Mouse (Mus musculus): Measurements from ENCODE around the gene Agbl4.
"Not testable (repeated sequence)": the region's sequence is repeated elsewhere in the genome, so short reads cannot be mapped to it uniquely, and the experiment has no call there.

Gene Agbl4

GRCm38 (mm10) chr4:110916565-110916964, 519.1 kb downstream of the Agbl4 start:
- no peak for DNase-seq (ENCODE audit: low read depth, low spot score)

GRCm38 (mm10) chr4:110921013-110921412, 523.6 kb downstream of the Agbl4 start:
- no peak for DNase-seq (ENCODE audit: low read depth, low spot score)

- DNase-seq (ENCODE audit: low read depth, low spot score), result no peak
Measured at GRCm38 (mm10) chr4:111001641-111002040, 604.2 kb downstream of the Agbl4 start.

- no peak for DNase-seq (ENCODE audit: low read depth, low spot score)
Measured at GRCm38 (mm10) chr4:111004719-111005479, 607.4 kb downstream of the Agbl4 start.

GRCm38 (mm10) chr4:111019376-111019775, 621.9 kb downstream of the Agbl4 start:
- DNase-seq (ENCODE audit: low read depth, low spot score), result no peak

- DNase-seq (ENCODE audit: low read depth, low spot score), result no peak
Measured at GRCm38 (mm10) chr4:111067330-111067729, 669.9 kb downstream of the Agbl4 start.

GRCm38 (mm10) chr4:111073738-111074497, 676.5 kb downstream of the Agbl4 start:
- DNase-seq (ENCODE audit: low read depth, low spot score), result no peak

- no peak for DNase-seq (ENCODE audit: low read depth, low spot score)
Measured at GRCm38 (mm10) chr4:111074701-111075154, 677.3 kb downstream of the Agbl4 start.

- no peak for DNase-seq (ENCODE audit: low read depth, low spot score)
Measured at GRCm38 (mm10) chr4:111077810-111078209, 680.3 kb downstream of the Agbl4 start.

GRCm38 (mm10) chr4:111085330-111085729, 687.9 kb downstream of the Agbl4 start:
- no peak for DNase-seq (ENCODE audit: low read depth, low spot score)

GRCm38 (mm10) chr4:111136217-111137147, 739.0 kb downstream of the Agbl4 start:
- DNase-seq (ENCODE audit: low read depth, low spot score), result no peak

- no peak for DNase-seq (ENCODE audit: low read depth, low spot score)
Measured at GRCm38 (mm10) chr4:111147748-111148147, 750.3 kb downstream of the Agbl4 start.

GRCm38 (mm10) chr4:111155859-111156258, 758.4 kb downstream of the Agbl4 start:
- DNase-seq (ENCODE audit: low read depth, low spot score), result no peak

- DNase-seq (ENCODE audit: low read depth, low spot score), result no peak
Measured at GRCm38 (mm10) chr4:111181478-111181877, 784.0 kb downstream of the Agbl4 start.

- DNase-seq (ENCODE audit: low read depth, low spot score), result no peak
Measured at GRCm38 (mm10) chr4:111200100-111200499, 802.6 kb downstream of the Agbl4 start.

- no peak for DNase-seq (ENCODE audit: low read depth, low spot score)
Measured at GRCm38 (mm10) chr4:111215191-111215762, 817.8 kb downstream of the Agbl4 start.

GRCm38 (mm10) chr4:111219030-111219429, 821.6 kb downstream of the Agbl4 start:
- DNase-seq (ENCODE audit: low read depth, low spot score), result not testable (repeated sequence)

- DNase-seq (ENCODE audit: low read depth, low spot score), result not testable (repeated sequence)
Measured at GRCm38 (mm10) chr4:111219543-111219942, 822.1 kb downstream of the Agbl4 start.

GRCm38 (mm10) chr4:111233849-111234248, 836.4 kb downstream of the Agbl4 start:
- DNase-seq (ENCODE audit: low read depth, low spot score), result no peak

GRCm38 (mm10) chr4:111251917-111252316, 854.5 kb downstream of the Agbl4 start:
- no peak for DNase-seq (ENCODE audit: low read depth, low spot score)

GRCm38 (mm10) chr4:111255499-111255898, 858.0 kb downstream of the Agbl4 start:
- DNase-seq (ENCODE audit: low read depth, low spot score), result no peak
